Mouse (Mus musculus) limb, embryonic 10.5 days (tissue): ENCODE results near the gene Myct1. TPM values are rescaled to one million over a fixed set of nuclear protein-coding genes. Genes with fewer than 3 reads are reported as not detected.

Experiments
- DNase-seq: peaks from one replicate; pipeline ENCODE4 v3.0.0-alpha.2; 2017; ENCODE audit warnings: low spot score
- H3K27ac ChIP-seq: fragments of 300-500 bp; sonication (generic); 2 replicates; pipeline ENCODE4 v1.5.1; 2016; ENCODE audit warnings: mild to moderate bottlenecking
- H3K27me3 ChIP-seq: fragments of 300-500 bp; sonication (generic); 2 replicates; pipeline ENCODE4 v1.6.1; 2016; ENCODE audit warnings: low read depth, mild to moderate bottlenecking; ENCODE audit not compliant: poor library complexity, severe bottlenecking
- H3K36me3 ChIP-seq: fragments of 300-500 bp; sonication (generic); 2 replicates; pipeline ENCODE4 v1.6.1; 2016; ENCODE audit warnings: mild to moderate bottlenecking, moderate library complexity
- H3K4me1 ChIP-seq: fragments of 300-500 bp; sonication (generic); 2 replicates; pipeline ENCODE4 v1.6.1; 2016
- H3K4me3 ChIP-seq: fragments of 300-500 bp; sonication (generic); 2 replicates; pipeline ENCODE4 v1.5.1; 2016; ENCODE audit warnings: mild to moderate bottlenecking, moderate library complexity
- H3K9me3 ChIP-seq: fragments of 300-500 bp; sonication (generic); replicated peaks from 2 replicates; pipeline ENCODE4 v1.6.1; 2016; ENCODE audit warnings: mild to moderate bottlenecking
- WGBS: fragments of 180-500 bp; shearing (Covaris S2); methylation state at CpG from one replicate; pipeline ENCODE4 v1.1.7; 2016; 5-methylcytosine and 5-hydroxymethylcytosine counted together
- polyA plus RNA-seq: library from polyadenylated mRNA; unstranded; fragments of >200 nt; fragmentation: Nextera tagmentation; extraction: Ambion mirVana; gene quantifications from 2 replicates; pipeline ENCODE4 v1.2.1, GENCODE M21; 2016

Myct1 gene
- 2.0 and 2.2 TPM in 2 replicates for polyA plus RNA-seq

- no peak for DNase-seq
- Histone ChIP-seq H3K27me3 (no peaks in the 10 kb centered on the region), H3K27ac (no peak within 1 kb of the TSS), H3K9me3 (no peaks in the 10 kb centered on the region), H3K4me3 (no peak within 1 kb of the TSS), H3K36me3 (no peaks in the 10 kb centered on the region), H3K4me1 (no peaks in the 10 kb centered on the region)
- 57% methylated on average over 5 of the region's 5 CpGs for WGBS
Measured at GRCm38 (mm10) chr10:5593464-5593863, at the start of gene Myct1. Gene Myct1, plus strand, starts transcription at chr10:5593775.

DNA sequence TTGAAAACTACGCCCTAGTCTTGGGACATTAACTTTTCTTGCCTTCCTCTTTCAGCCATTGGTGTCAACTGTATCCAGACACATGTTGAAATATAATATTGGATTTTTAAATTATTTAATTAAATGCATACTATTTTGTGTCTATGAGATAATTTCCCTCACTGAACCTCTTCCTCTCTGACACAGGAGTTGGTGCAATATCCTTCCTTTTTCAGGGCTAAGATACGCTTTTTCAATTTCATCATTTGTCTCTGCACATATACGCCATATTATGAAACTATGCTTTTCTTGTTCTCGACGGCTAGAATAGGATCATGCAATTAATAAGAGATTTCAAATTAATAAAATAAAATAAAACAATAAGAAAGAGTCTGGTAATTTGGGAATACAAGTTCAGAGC is 47.1 kb upstream of the Myct1 start:
- peaks cover 18% of the 10 kb centered on the region; the same call in 1 of the 2 replicates for H3K27me3 ChIP-seq
- H3K27ac ChIP-seq, result no peak overlapping the region
- no peaks in the 10 kb centered on the region for H3K36me3 ChIP-seq
- no peak overlapping the region for H3K4me3 ChIP-seq
- no peak for DNase-seq
- no peaks in the 10 kb centered on the region for H3K9me3 ChIP-seq
- 95% methylated on average over 5 of the region's 5 CpGs for WGBS
- H3K4me1 ChIP-seq, result peaks cover 10% of the 10 kb centered on the region

GRCm38 (mm10) chr10:5547769-5548168 is 45.8 kb upstream of the Myct1 start:
- Histone ChIP-seq H3K27ac (no peak overlapping the region), H3K9me3 (no peaks in the 10 kb centered on the region), H3K27me3 (peaks cover 18% of the 10 kb centered on the region; the same call in 1 of the 2 replicates), H3K36me3 (no peaks in the 10 kb centered on the region), H3K4me3 (no peak overlapping the region), H3K4me1 (peaks cover 10% of the 10 kb centered on the region)
- 93% methylated on average over 9 of the region's 9 CpGs for WGBS
- DNase-seq, result no peak

DNA sequence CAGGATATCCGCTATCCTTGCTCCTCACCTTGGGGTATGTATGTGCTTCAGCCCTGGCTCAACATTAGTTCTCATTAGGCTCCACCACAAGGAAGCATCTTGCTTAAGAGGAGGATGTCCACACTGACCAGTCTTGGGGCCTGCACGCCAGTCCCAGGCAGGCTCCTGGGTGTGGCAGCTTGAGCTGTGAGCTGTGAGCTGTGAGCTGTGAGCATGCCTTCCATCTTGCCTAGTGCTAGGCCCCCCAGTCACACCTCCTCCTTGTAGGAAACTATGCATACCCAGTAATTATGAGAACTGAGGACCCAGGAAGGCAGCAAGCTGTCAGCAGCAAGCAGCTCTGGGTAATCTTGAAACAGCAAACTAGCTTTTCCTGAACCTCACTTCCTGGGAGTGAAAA is 44.9 kb upstream of the Myct1 start:
- no peak overlapping the region for H3K27ac ChIP-seq
- peaks cover 18% of the 10 kb centered on the region; the same call in 1 of the 2 replicates for H3K27me3 ChIP-seq
- DNase-seq, result no peak
- H3K9me3 ChIP-seq, result no peaks in the 10 kb centered on the region
- no peak overlapping the region for H3K4me3 ChIP-seq
- WGBS, result 74% methylated on average over 2 of the region's 2 CpGs
- no peaks in the 10 kb centered on the region for H3K36me3 ChIP-seq
- peaks cover 10% of the 10 kb centered on the region for H3K4me1 ChIP-seq

- Histone ChIP-seq H3K27ac (no peak overlapping the region), H3K9me3 (no peaks in the 10 kb centered on the region), H3K27me3 (peaks cover 18% of the 10 kb centered on the region; the same call in 1 of the 2 replicates), H3K4me3 (peak overlapping the region; percentile 60), H3K36me3 (no peaks in the 10 kb centered on the region), H3K4me1 (peaks cover 10% of the 10 kb centered on the region)
- DNase-seq, result peak; percentile 30
- 7% methylated on average over 6 of the region's 6 CpGs for WGBS
Measured at GRCm38 (mm10) chr10:5549871-5550167, 43.8 kb upstream of the Myct1 start.

DNA sequence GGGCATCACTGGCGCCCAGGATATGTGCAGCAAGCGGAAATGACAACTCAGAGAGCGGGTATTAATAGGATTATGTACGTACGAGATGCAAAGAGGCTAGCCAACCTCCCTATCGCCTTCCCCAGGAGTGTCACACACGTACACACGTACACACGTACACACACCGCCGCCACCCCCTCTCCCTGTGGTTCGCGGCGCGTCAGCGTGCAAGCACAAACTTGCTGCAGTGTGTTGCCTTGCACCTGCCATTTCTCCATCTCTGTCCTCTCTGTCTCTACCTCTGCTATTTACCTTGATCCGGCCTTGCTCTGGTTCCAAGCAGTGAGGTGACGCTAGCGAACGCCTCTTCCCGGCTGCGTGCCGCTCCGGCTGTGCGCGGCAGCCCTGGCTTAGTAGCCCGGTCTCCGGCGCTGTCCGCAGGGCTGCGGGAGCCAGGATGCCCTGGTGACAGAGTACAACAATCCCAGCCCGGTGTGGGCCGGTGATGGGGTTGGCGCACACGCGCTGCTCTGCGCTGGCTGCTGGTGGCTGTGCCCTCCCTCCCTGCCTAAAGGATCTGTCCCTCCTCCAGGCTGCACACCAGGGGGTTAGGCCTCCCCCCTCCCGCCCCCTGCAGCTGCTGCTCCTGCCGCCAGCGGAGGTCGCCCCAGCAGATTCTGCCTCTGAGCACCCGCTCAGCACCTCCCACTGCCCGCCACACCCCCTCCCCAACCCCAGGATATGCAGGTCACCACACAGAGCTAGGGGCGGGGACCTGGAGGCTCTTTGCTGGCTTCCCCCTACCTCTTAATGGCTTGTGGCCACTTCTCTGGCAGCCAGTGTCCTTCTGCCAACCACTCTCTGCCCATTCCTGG is 43.2 kb upstream of the Myct1 start:
- H3K9me3 ChIP-seq, result no peaks in the 10 kb centered on the region
- no peak overlapping the region for H3K27ac ChIP-seq
- DNase-seq, result peak; percentile 53
- H3K27me3 ChIP-seq, result peaks cover 18% of the 10 kb centered on the region; the same call in 1 of the 2 replicates
- H3K4me1 ChIP-seq, result peaks cover 10% of the 10 kb centered on the region
- no peaks in the 10 kb centered on the region for H3K36me3 ChIP-seq
- WGBS, result under 1% methylated on average over 43 of the region's 44 CpGs
- H3K4me3 ChIP-seq, result peak overlapping the region; percentile 60

GRCm38 (mm10) chr10:5551382-5551781 is 42.2 kb upstream of the Myct1 start, which contains the start of gene Syne1:
Gene Syne1, minus strand, starts transcription at chr10:5551482.
- Histone ChIP-seq H3K27ac (no peak within 1 kb of the TSS), H3K4me3 (peak within 1 kb of the TSS; percentile 60)
- WGBS, result 80% methylated on average over 5 of the region's 5 CpGs

GRCm38 (mm10) chr10:5554941-5555340 is 38.6 kb upstream of the Myct1 start:
- no peak overlapping the region for H3K4me3 ChIP-seq
- WGBS, result 25% methylated on average over 5 of the region's 5 CpGs
- H3K27ac ChIP-seq, result no peak overlapping the region
- H3K36me3 ChIP-seq, result no peaks in the 10 kb centered on the region
- no peak for DNase-seq
- peaks cover 9% of the 10 kb centered on the region for H3K4me1 ChIP-seq
- H3K27me3 ChIP-seq, result peaks cover 10% of the 10 kb centered on the region; the same call in 1 of the 2 replicates
- H3K9me3 ChIP-seq, result no peaks in the 10 kb centered on the region

More at GRCm38 (mm10) chr10:5551382-5551781, 42.2 kb upstream of the Myct1 start, which contains the start of gene Syne1:
- no peak for DNase-seq
- H3K27me3 ChIP-seq, result peaks cover 18% of the 10 kb centered on the region; the same call in 1 of the 2 replicates
- no peaks in the 10 kb centered on the region for H3K9me3 ChIP-seq
- H3K36me3 ChIP-seq, result no peaks in the 10 kb centered on the region
- peaks cover 10% of the 10 kb centered on the region for H3K4me1 ChIP-seq

- Histone ChIP-seq H3K27ac (no peak overlapping the region), H3K4me1 (no peaks in the 10 kb centered on the region), H3K4me3 (no peak overlapping the region), H3K27me3 (no peaks in the 10 kb centered on the region), H3K9me3 (no peaks in the 10 kb centered on the region), H3K36me3 (no peaks in the 10 kb centered on the region)
- DNase-seq, result no peak
Measured at GRCm38 (mm10) chr10:5558808-5559207, 34.8 kb upstream of the Myct1 start.

- DNase-seq, result no peak
- Histone ChIP-seq H3K27ac (no peak overlapping the region), H3K4me3 (no peak overlapping the region), H3K4me1 (no peaks in the 10 kb centered on the region), H3K27me3 (no peaks in the 10 kb centered on the region), H3K36me3 (no peaks in the 10 kb centered on the region), H3K9me3 (no peaks in the 10 kb centered on the region)
- WGBS, result 87% methylated on average over 4 of the region's 4 CpGs
Measured at GRCm38 (mm10) chr10:5560526-5560925, 33.0 kb upstream of the Myct1 start.

DNA sequence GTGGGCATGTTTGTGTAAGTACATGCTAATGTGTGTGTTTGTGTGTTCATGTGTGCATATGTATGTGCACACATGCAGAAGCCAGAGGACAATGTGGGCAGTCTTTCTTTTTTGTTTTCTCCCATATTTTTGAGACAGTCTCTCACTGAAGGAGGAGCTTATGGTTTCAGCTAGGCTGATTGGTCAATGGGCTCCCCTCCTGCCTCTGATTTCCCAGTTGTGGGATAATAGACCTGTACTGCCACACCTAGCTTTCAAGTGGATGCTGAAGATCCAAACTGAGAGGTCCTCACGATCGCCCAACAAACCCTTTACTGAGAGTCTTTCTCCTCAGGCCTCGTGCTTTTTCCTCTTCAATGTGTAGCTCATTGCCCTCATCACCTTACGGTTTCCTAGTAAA is 31.9 kb upstream of the Myct1 start:
- WGBS, result 87% methylated on average over 4 of the region's 4 CpGs
- no peaks in the 10 kb centered on the region for H3K27me3 ChIP-seq
- no peak for DNase-seq
- no peak overlapping the region for H3K27ac ChIP-seq
- H3K4me1 ChIP-seq, result no peaks in the 10 kb centered on the region
- H3K9me3 ChIP-seq, result no peaks in the 10 kb centered on the region
- no peaks in the 10 kb centered on the region for H3K36me3 ChIP-seq
- no peak overlapping the region for H3K4me3 ChIP-seq

DNA sequence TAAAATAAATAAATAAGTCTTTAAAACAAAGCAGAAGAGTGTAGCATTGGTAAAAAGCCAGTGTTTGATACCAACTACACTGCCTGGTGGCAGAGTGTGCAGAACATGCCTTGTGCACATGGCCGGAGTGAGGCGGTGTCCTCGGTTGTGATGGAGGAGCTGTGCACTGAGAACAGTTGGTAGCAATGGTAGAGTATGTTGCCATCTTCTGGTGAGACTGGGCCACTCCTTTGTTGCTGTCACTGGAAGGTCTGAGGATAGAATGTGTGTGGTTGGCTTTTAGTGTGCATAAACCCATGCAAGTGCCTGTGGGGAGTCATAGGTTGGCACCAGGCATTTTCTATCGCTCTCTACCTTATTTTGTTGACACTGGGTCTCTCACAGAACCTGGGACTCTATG is 24.6 kb upstream of the Myct1 start:
- WGBS, result 86% methylated on average over 4 of the region's 4 CpGs
- DNase-seq, result no peak
- no peaks in the 10 kb centered on the region for H3K4me1 ChIP-seq
- no peak overlapping the region for H3K4me3 ChIP-seq
- H3K27ac ChIP-seq, result no peak overlapping the region
- no peaks in the 10 kb centered on the region for H3K9me3 ChIP-seq
- no peaks in the 10 kb centered on the region for H3K36me3 ChIP-seq
- no peaks in the 10 kb centered on the region for H3K27me3 ChIP-seq

DNA sequence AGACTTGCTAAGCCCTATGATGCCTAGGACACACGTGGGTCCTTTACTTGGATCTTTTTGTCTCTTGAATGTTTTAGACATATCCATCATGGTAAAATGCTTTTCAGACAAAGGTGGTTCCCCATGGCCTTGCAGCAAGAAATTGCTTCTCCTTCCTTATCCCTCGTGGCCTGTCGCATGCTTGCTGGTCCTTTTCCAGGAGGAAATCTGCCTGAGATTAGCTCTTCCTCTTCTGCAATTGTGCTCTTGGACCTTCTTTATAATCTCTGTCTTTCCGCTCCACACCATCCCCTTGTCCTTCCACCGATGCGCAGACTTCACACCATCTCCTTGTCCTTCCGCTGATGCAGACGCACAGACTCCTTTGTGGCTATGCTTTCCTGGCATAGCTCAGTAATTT is 23.5 kb upstream of the Myct1 start:
- no peaks in the 10 kb centered on the region for H3K27me3 ChIP-seq
- no peak overlapping the region for H3K27ac ChIP-seq
- H3K9me3 ChIP-seq, result no peaks in the 10 kb centered on the region
- DNase-seq, result no peak
- no peaks in the 10 kb centered on the region for H3K36me3 ChIP-seq
- WGBS, result 93% methylated on average over 8 of the region's 8 CpGs
- no peaks in the 10 kb centered on the region for H3K4me1 ChIP-seq
- H3K4me3 ChIP-seq, result no peak overlapping the region
